Mouse (Mus musculus): ENCODE results near the gene Lmod2.

Gene Lmod2

GRCm38 (mm10) chr6:24602351-24602750 is 4.8 kb downstream of the Lmod2 start:
- no peak for DNase-seq (ENCODE audit: inconsistent ontology term)

- DNase-seq (ENCODE audit: inconsistent ontology term) = no peak
Observed at GRCm38 (mm10) chr6:24602993-24603392, 5.4 kb downstream of the Lmod2 start.

- no peak for DNase-seq (ENCODE audit: inconsistent ontology term)
Observed at GRCm38 (mm10) chr6:24604289-24604688, 6.7 kb downstream of the Lmod2 start.

GRCm38 (mm10) chr6:24605631-24606030 is 8.1 kb downstream of the Lmod2 start:
- no peak for DNase-seq (ENCODE audit: inconsistent ontology term)

DNA sequence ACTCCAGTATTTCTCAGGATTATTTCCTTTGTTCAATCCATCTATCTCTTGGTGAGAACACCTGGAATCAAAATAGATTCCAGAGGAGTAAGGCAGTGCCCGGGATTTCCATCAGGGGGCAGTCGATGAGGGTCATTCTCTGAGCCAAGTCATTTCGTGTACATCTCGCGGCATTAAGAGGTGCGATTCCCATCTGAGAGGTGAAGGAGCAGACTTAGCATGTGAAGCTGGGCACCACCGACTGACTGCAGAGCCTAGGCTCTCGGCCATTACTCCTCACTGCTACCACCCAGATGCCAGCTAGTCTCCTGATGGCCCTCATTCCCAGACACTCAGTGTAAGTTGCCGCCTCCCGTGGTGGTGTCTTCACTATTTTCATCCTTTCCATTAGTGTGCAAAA is 8.9 kb downstream of the Lmod2 start:
- DNase-seq (ENCODE audit: inconsistent ontology term) = no peak

DNA sequence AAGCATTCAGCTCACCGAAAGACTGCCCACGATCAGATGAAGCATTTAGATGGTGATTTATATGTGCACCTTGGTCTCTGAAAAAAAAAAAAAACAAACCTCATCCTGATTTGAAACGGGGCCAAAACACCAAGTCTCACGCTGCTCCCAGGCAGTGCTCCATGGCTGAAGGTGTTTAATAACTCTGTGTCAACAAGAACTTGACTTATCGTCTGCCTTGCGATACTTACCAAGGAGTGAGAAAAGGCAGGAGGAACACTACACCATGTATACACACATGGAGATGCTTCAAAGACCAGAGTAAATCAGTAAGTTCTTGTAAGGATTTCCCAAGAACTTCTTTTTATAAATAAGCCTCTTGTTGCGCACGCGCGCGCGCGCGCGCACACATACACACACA is 10.0 kb downstream of the Lmod2 start:
- DNase-seq (ENCODE audit: inconsistent ontology term) = no peak

- peak; percentile 26 for DNase-seq (ENCODE audit: inconsistent ontology term)
Observed at GRCm38 (mm10) chr6:24608129-24608528, 10.6 kb downstream of the Lmod2 start.

- peak; percentile 39 for DNase-seq (ENCODE audit: inconsistent ontology term)
Observed at GRCm38 (mm10) chr6:24608682-24609081, 11.1 kb downstream of the Lmod2 start.

GRCm38 (mm10) chr6:24609531-24609930 is 12.0 kb downstream of the Lmod2 start:
- DNase-seq (ENCODE audit: inconsistent ontology term) = peak; percentile 73

- no peak for DNase-seq (ENCODE audit: inconsistent ontology term)
Observed at GRCm38 (mm10) chr6:24610358-24610757, 12.8 kb downstream of the Lmod2 start.

- peak; percentile 75 for DNase-seq (ENCODE audit: inconsistent ontology term)
Observed at GRCm38 (mm10) chr6:24612074-24612755, 14.7 kb downstream of the Lmod2 start.

DNA sequence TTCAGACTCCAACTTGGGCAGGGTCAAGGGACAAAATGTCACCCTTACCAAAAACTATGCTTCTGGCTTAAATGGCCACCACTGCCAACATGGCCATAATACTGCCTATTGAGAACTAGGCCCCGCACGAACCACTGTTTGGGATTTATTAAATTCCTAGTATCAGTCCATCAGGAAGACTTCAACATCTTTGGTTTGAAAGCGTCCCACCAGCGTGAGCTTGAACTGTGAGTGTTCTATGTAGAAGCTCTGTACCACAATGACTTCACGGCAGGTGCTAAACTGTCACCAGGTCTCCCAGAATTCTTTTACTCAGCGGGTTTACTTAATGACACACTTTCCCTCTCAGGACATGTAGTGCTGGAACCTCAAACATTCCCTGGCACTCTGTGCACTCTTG is 15.8 kb downstream of the Lmod2 start:
- DNase-seq (ENCODE audit: inconsistent ontology term) = no peak

DNA sequence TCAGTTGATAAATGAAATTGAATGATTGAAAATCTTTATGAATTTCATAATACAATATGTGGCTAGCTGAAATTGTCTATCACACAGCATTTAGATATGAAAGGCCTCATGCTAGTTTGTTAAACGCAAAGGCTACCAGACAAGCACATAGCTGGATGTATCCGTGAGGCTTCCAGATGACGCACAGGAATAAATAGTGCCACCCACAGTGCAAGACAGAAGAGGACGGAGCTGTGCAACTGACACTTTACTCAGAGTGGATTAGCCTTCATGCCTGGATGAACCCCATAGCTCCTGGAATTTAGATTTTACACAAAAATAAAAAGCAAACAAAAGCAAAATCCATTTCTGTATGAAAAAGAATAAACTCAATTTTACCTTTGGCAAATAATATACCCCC is 16.4 kb downstream of the Lmod2 start:
- DNase-seq (ENCODE audit: inconsistent ontology term) = peak; percentile 19

GRCm38 (mm10) chr6:24616746-24617145 is 19.2 kb downstream of the Lmod2 start:
- DNase-seq (ENCODE audit: inconsistent ontology term) = no peak

GRCm38 (mm10) chr6:24619285-24620045 is 21.9 kb downstream of the Lmod2 start:
- DNase-seq (ENCODE audit: inconsistent ontology term) = no peak

GRCm38 (mm10) chr6:24620936-24621335 is 23.4 kb downstream of the Lmod2 start:
- DNase-seq (ENCODE audit: inconsistent ontology term) = no peak

GRCm38 (mm10) chr6:24622098-24622497 is 24.5 kb downstream of the Lmod2 start:
- no peak for DNase-seq (ENCODE audit: inconsistent ontology term)

GRCm38 (mm10) chr6:24627586-24628030 is 30.0 kb downstream of the Lmod2 start:
- peak; percentile 58 for DNase-seq (ENCODE audit: inconsistent ontology term)

DNA sequence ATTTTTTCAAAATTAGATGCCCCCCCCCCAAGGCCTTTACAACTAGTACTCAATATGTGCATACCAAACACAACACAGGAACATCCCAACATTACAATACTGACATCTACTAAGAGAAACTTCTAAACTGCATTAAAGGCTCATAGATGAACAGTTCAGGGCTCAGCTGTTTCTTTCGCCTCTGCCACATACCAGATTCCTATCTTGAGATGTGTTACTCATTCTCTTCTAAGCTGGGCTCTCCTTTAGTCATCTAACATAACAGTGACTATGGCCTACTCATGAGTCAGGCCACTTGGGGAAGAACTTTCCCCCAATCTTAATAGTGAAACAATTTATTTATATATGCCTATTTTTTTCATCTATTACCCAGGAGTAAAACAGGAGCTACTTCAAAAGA is 30.9 kb downstream of the Lmod2 start:
- peak; percentile 46 for DNase-seq (ENCODE audit: inconsistent ontology term)

DNA sequence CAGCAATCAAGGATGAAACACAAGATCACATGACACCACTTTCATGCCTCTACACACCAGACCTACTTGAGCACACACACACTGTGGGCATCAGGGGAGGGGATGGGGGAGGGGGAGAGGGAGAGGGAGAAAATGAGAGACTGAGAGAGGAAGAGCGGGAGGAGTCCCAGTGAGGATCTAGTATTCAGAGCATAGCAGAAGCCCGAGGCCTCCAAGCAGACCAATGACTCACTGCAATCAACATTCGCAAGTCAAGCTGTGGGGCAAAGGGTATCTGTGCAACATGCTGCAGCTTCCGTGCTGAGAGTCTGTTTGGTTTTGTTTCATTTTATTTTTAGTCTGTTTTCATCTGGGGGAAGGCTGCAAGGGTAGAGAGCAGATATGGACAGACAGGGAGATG is 34.5 kb downstream of the Lmod2 start:
- no peak for DNase-seq (ENCODE audit: inconsistent ontology term)

- no peak for DNase-seq (ENCODE audit: inconsistent ontology term)
Observed at GRCm38 (mm10) chr6:24634065-24634464, 36.5 kb downstream of the Lmod2 start.

GRCm38 (mm10) chr6:24635814-24636213 is 38.3 kb downstream of the Lmod2 start:
- no peak for DNase-seq (ENCODE audit: inconsistent ontology term)

- DNase-seq (ENCODE audit: inconsistent ontology term) = no peak
Observed at GRCm38 (mm10) chr6:24641286-24641685, 43.7 kb downstream of the Lmod2 start.
